Mouse (Mus musculus) megakaryocyte, embryonic 14.5 days (primary cell): ENCODE results near the gene Peli2.

Experiments
- FLI1 ChIP-seq: IDR thresholded peaks from 2 replicates; pipeline ENCODE4 v1.6.1; 2012; ENCODE audit warnings: low read length, inconsistent platforms, mixed read lengths
- GATA1 ChIP-seq: IDR thresholded peaks from 3 replicates; pipeline ENCODE4 v1.6.1; 2012; ENCODE audit warnings: mixed read lengths, low read length, inconsistent platforms, borderline replicate concordance

- no peak for TF ChIP-seq GATA1
- no peak for TF ChIP-seq FLI1
These were observed 167.0 kb downstream of the Peli2 start for GRCm38 (mm10) chr14:48287581-48287980.
